In the genomic region with DNA sequence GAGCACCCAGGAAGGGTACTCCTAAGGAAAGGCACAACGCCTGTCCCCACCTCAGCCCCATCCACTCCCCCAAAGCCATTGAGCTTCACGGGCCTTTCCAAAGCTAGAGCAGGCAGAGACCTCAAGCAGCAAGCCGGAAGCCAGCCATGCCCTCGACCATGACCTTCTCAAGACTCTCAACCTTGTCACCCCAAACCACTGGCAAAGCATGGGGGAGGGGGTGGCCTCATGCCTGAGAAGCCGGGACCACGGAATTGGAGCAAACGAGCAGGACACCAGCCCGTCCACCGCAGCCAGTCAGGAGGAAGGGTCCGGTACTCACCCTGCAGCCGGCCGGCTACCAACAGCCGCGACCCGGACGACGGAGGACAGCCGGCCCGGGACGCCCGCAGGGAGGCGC, we compare ENCODE assay signal across 7 mouse cellular contexts. TPM values are rescaled to one million over a fixed set of nuclear protein-coding genes. Genes with fewer than 3 reads are reported as not detected.
DNase-seq lines count a peak whose midpoint lies in the region; ATAC-seq lines count a peak whose summit lies in the region.

No protein-coding gene starts in this region.

- peak; percentile 47 for ATAC-seq in forebrain, embryonic 12.5 days (ENCODE audit: low FRiP score)
- ATAC-seq in midbrain, embryonic 15.5 days (replicated peaks) = peak; percentile 40

- H3K4me2 ChIP-seq in forebrain, embryonic 12.5 days = peak overlapping the region; percentile 77
- H3K4me2 ChIP-seq in midbrain, embryonic 15.5 days = peak overlapping the region; percentile 96

- H3K27ac ChIP-seq in forebrain, embryonic 12.5 days = peak overlapping the region; percentile 82
- H3K27ac ChIP-seq in midbrain, embryonic 15.5 days = peak overlapping the region; percentile 89

- H3K9ac ChIP-seq in forebrain, embryonic 12.5 days = peak overlapping the region; percentile 90
- H3K9ac ChIP-seq in midbrain, embryonic 15.5 days = peak overlapping the region; percentile 90

- under 1% methylated on average over 22 of the region's 22 CpGs for WGBS in forebrain, embryonic 12.5 days
- under 1% methylated on average over 22 of the region's 22 CpGs for WGBS in midbrain, embryonic 15.5 days

- H3K36me3 ChIP-seq in forebrain, embryonic 12.5 days (replicated peaks) = peaks cover 6% of the 10 kb centered on the region; the same call in 1 of the 2 replicates
- no peaks in the 10 kb centered on the region for H3K36me3 ChIP-seq in midbrain, embryonic 15.5 days (replicated peaks)

- peak; percentile 16 to 20 for DNase-seq in lung, adult 18-20 months
- no peak for DNase-seq in lung, postnatal 14 days
- peak; percentile 42 for DNase-seq in T-cell, adult 2 months (ENCODE audit: low spot score)
- peak; percentile 21 to 55 for DNase-seq in kidney, postnatal 36 days
- DNase-seq in retina, embryonic 14.5 days (ENCODE audit: low spot score) = no peak

- H3K27me3 ChIP-seq in forebrain, embryonic 12.5 days = no peaks in the 10 kb centered on the region
- no peaks in the 10 kb centered on the region for H3K27me3 ChIP-seq in midbrain, embryonic 15.5 days (replicated peaks)

- peak overlapping the region; percentile 99 for H3K4me3 ChIP-seq in forebrain, embryonic 12.5 days (replicated peaks)
- peak overlapping the region; percentile 99 for H3K4me3 ChIP-seq in midbrain, embryonic 15.5 days

- H3K4me1 ChIP-seq in forebrain, embryonic 12.5 days = peaks cover 27% of the 10 kb centered on the region
- peaks cover 25% of the 10 kb centered on the region for H3K4me1 ChIP-seq in midbrain, embryonic 15.5 days

- H3K9me3 ChIP-seq in forebrain, embryonic 12.5 days = no peaks in the 10 kb centered on the region
- H3K9me3 ChIP-seq in midbrain, embryonic 15.5 days = no peaks in the 10 kb centered on the region

RNA-seq across cellular contexts. Expression of gene Lrpprc, which starts 0.5 kb away (rescaled TPM):
- polyA plus RNA-seq in forebrain, embryonic 12.5 days (2016; fragmentation: Nextera tagmentation; extraction: Ambion mirVana) = 49.3 and 52.8 TPM in 2 replicates
- polyA plus RNA-seq in midbrain, embryonic 15.5 days (2015; fragmentation: Nextera tagmentation; extraction: Ambion mirVana) = 46.8 and 49.0 TPM in 2 replicates

Comparison
In these comparisons a context has a peak if more than half of its experiments do, and no peak if none do; other contexts are left out.
1. DNase-seq: peak in lung, adult 18-20 months (2 of 2), T-cell, adult 2 months (single experiment) and kidney, postnatal 36 days (2 of 2); none in lung, postnatal 14 days (single experiment) and retina, embryonic 14.5 days (single experiment).